Mouse (Mus musculus): ENCODE data around the gene Hpse2. TPM values are rescaled to one million over a fixed set of nuclear protein-coding genes. Genes with fewer than 3 reads are reported as not detected.
A peak's percentile ranks its signal among the peaks of the same experiment; 100 is the strongest.

The Hpse2 gene
- total RNA-seq (2014; rRNA removed) (0.07 and 0.26 TPM in 2 replicates), polyA plus RNA-seq (2015; fragmentation: Nextera tagmentation; extraction: Ambion mirVana) (0.15 and 0.19 TPM in 2 replicates)

DNA sequence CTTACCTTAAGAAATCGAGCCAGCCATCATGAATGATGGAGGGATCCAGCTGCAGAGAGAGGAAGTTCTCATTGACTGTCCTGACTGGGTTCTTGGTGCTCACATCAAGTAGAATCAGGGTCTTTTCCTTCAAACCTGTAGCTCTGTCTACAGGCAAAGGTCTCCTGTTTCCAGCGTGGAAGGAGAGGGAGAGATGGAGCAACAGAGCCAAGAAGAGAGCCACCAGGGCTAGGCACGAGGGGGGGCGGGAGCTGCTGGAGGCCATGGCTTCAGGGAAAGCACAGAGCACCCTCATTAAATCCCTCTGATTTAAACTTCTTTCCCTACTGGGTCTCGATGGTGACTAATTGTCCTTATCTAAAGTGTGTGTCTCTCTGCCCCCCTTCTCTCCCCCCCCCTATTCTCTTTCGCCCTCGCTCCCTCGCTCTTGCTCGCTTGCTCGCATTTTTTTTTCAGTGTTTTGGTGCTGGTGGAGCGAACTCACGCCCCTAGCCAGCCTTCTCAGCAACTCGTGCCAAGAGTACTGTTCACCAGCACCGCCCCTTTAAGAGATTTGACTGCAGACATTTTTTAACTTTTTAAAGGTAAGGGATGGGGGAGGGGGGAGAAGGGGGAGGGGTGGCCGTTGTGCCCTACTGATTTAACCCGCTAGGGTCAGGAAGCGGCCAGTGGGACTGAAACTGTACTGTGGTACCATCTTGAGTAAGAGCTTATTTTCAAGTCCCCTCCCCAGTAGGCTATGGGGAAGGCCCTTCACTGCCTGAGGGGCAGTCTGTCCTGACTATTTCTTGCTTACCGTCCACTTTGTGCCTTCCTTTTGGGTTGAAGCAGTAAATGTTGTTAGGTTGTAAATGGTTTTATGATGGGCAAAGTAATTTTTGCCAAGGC lies at the start of gene Hpse2:
TSS of gene Hpse2 (minus strand) at position 339 of the 888 bp plus-strand sequence.
- no peaks in the 10 kb centered on the region for H3K36me3 ChIP-seq (ENCODE audit: insufficient read depth, low read length)
- peaks cover 54% of the 10 kb centered on the region for H3K27me3 ChIP-seq (ENCODE audit: insufficient read depth, low read length)
- peak within 1 kb of the TSS; percentile 1; the same call in 1 of the 2 replicates for H3K4me3 ChIP-seq (ENCODE audit: low read length)
- H3K27ac ChIP-seq, result no peak within 1 kb of the TSS
- H3K9ac ChIP-seq (replicated peaks; ENCODE audit: low read length), result no peak within 1 kb of the TSS
- ATAC-seq, result no peak
- TF ChIP-seq CTCF (IDR thresholded peaks at IDR 0.05; ENCODE audit: low read depth), result no peak
- H3K4me2 ChIP-seq (ENCODE audit: low read depth, low read length), result peak within 1 kb of the TSS; percentile 39
- peak; percentile 13 for DNase-seq (ENCODE audit: low spot score)
- 2% methylated on average over 18 of the region's 18 CpGs for WGBS
- H3K4me1 ChIP-seq (ENCODE audit: insufficient read depth, low read length), result 0 out of 2 replicates have a peak, but pooled peaks cover 6% of the 10 kb centered on the region
- H3K9me3 ChIP-seq (ENCODE audit: low read length), result no peaks in the 10 kb centered on the region

DNA sequence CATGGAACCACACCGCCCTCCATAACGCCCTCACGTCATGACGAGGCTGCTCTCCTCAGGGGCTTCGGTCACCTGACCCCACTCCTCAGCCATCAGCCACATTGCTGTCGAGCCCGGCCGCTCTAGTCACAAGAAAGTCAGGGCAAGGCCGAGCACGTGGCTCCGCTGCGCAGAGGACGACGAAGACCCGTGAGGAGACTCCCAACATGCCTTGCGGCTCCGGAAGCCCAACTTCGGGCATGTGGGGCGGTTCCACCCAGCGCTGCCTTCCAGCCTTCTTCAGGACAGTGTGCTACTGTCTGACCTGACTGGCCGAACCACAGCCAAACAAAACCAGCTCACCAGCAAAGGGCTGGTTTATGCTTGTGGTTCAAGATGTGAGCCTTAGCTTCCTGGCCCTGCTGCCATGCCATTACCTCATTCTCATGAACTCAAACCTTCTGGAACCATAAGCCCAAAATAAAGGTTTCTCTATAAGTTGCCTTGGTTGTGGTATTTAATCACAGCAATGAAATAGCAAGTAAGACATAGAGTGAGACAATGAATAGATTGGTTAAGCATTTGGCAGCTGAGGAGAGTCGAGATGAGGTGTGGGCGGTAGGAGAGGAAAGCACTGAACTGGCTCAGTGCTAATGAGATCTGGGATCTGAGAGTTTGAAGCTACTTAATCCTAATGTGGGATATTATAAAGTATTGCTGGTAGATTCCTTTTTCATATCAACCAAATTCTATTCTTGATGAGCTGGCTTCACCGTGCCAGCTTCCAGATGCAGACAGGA lies 39.5 kb upstream of the Hpse2 start:
- Histone ChIP-seq H3K4me2 (ENCODE audit: low read depth, low read length) (no peak overlapping the region), H3K27ac (no peak overlapping the region), H3K9ac (replicated peaks; ENCODE audit: low read length) (no peak overlapping the region), H3K27me3 (ENCODE audit: insufficient read depth, low read length) (no peaks in the 10 kb centered on the region), H3K36me3 (ENCODE audit: insufficient read depth, low read length) (no peaks in the 10 kb centered on the region), H3K9me3 (ENCODE audit: low read length) (no peaks in the 10 kb centered on the region), H3K4me3 (ENCODE audit: low read length) (no peak overlapping the region), H3K4me1 (ENCODE audit: insufficient read depth, low read length) (no peaks in the 10 kb centered on the region)
- 89% methylated on average over 24 of the region's 24 CpGs for WGBS
- TF ChIP-seq CTCF (IDR thresholded peaks at IDR 0.05; ENCODE audit: low read depth), result no peak
- DNase-seq (ENCODE audit: low spot score) (no peak), ATAC-seq (no peak)

DNA sequence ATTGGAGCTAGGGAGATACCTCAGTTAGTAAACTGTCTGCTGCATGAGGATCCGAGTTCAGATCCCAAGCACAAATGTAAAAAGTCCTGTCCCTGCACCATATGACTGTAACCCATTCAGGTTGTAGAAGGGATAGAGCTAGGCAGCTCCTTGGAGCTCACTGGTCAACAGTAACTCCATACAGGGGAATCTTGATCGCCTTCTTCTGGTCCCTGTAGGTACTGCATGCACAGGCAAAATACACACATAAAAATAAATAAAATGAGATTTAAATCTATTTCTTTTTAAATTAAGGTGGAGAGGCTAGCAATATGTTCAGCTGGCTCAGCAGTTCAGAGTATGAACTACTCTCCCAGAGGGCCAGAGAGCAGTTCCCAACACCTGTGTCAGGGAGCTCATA lies 35.9 kb upstream of the Hpse2 start:
- WGBS, result 74% methylated on average over 2 of the region's 2 CpGs
- Histone ChIP-seq H3K4me2 (ENCODE audit: low read depth, low read length) (no peak overlapping the region), H3K36me3 (ENCODE audit: insufficient read depth, low read length) (no peaks in the 10 kb centered on the region), H3K9me3 (ENCODE audit: low read length) (no peaks in the 10 kb centered on the region), H3K27ac (no peak overlapping the region), H3K4me1 (ENCODE audit: insufficient read depth, low read length) (no peaks in the 10 kb centered on the region), H3K9ac (replicated peaks; ENCODE audit: low read length) (no peak overlapping the region), H3K27me3 (ENCODE audit: insufficient read depth, low read length) (no peaks in the 10 kb centered on the region), H3K4me3 (ENCODE audit: low read length) (no peak overlapping the region)
- ATAC-seq (no peak), DNase-seq (ENCODE audit: low spot score) (no peak)
- TF ChIP-seq CTCF (IDR thresholded peaks at IDR 0.05; ENCODE audit: low read depth), result 0 out of 2 replicates have a peak, but pooled peaks have one; percentile 7

DNA sequence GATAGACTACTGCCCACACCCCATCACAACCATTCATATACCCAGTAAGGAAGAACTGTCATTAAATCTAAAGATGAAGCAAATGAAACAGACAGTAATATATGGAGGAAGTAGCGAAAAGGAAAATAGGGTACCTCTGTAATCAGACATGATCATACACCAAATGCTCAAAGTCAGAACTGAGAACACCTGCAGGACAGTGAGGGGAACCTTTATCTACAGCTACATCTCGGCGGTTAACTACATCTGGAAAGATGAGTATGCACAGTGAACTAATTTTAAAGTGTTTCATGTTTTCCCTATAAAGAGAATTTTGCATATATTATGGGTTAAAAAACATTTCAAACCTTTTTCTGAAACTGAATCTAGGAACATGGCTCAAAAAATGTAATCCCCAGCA lies 32.4 kb upstream of the Hpse2 start:
- no peaks in the 10 kb centered on the region for H3K27me3 ChIP-seq (ENCODE audit: insufficient read depth, low read length)
- H3K36me3 ChIP-seq (ENCODE audit: insufficient read depth, low read length), result no peaks in the 10 kb centered on the region
- no peak for ATAC-seq
- no peak for TF ChIP-seq CTCF (IDR thresholded peaks at IDR 0.05; ENCODE audit: low read depth)
- H3K4me3 ChIP-seq (ENCODE audit: low read length), result no peak overlapping the region
- WGBS, result 85% methylated on average over 3 of the region's 3 CpGs
- no peak overlapping the region for H3K4me2 ChIP-seq (ENCODE audit: low read depth, low read length)
- H3K4me1 ChIP-seq (ENCODE audit: insufficient read depth, low read length), result no peaks in the 10 kb centered on the region
- H3K9me3 ChIP-seq (ENCODE audit: low read length), result no peaks in the 10 kb centered on the region
- DNase-seq (ENCODE audit: low spot score), result no peak
- H3K9ac ChIP-seq (replicated peaks; ENCODE audit: low read length), result no peak overlapping the region
- no peak overlapping the region for H3K27ac ChIP-seq

DNA sequence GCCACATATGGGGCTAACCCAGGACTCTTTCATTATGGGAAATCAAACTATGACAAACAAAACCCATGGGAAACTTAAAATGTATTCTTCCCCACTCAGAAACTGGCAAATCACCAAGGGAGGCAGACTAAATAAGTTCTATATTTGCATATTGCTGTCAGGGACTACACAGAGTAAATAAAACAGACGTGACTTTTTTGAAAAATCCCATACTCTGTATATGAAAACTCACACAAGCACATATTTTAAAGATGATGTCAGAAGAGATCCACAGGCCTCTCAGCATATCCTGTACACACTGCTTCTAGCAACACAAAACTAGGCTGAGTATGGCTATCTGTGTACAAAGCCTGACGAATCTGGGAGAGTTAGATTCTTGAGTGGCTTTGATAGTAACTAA lies 27.4 kb upstream of the Hpse2 start:
- no peak for TF ChIP-seq CTCF (IDR thresholded peaks at IDR 0.05; ENCODE audit: low read depth)
- Histone ChIP-seq H3K9me3 (ENCODE audit: low read length) (no peaks in the 10 kb centered on the region), H3K36me3 (ENCODE audit: insufficient read depth, low read length) (no peaks in the 10 kb centered on the region), H3K4me2 (ENCODE audit: low read depth, low read length) (no peak overlapping the region), H3K4me1 (ENCODE audit: insufficient read depth, low read length) (no peaks in the 10 kb centered on the region), H3K27ac (no peak overlapping the region), H3K4me3 (ENCODE audit: low read length) (no peak overlapping the region), H3K27me3 (ENCODE audit: insufficient read depth, low read length) (no peaks in the 10 kb centered on the region), H3K9ac (replicated peaks; ENCODE audit: low read length) (no peak overlapping the region)
- DNase-seq (ENCODE audit: low spot score) (no peak), ATAC-seq (no peak)
- 63% methylated on average over 2 of the region's 2 CpGs for WGBS

DNA sequence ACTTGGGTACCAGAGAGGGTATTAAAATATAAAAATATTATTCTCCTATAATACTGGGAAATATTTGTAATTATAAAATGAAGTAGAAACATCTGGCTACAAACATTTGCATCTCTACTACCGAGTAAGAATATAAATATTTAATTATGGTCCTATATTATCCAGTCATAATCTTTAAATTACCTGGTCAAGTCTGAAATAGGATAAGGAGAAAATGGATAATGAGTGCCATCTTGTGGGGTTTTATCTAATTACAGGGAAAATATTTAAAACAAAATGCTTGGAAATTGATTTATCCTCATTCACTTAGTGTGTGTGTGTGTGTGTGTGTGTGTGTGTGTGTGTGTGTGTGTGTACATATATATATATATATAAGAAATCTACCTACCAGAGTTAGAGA lies 19.0 kb upstream of the Hpse2 start:
- no peak overlapping the region for H3K4me3 ChIP-seq (ENCODE audit: low read length)
- H3K9me3 ChIP-seq (ENCODE audit: low read length), result no peaks in the 10 kb centered on the region
- WGBS, result 45% methylated on average over 1 of the region's 1 CpGs
- H3K27me3 ChIP-seq (ENCODE audit: insufficient read depth, low read length), result no peaks in the 10 kb centered on the region
- no peak overlapping the region for H3K27ac ChIP-seq
- no peaks in the 10 kb centered on the region for H3K36me3 ChIP-seq (ENCODE audit: insufficient read depth, low read length)
- no peak overlapping the region for H3K9ac ChIP-seq (replicated peaks; ENCODE audit: low read length)
- TF ChIP-seq CTCF (IDR thresholded peaks at IDR 0.05; ENCODE audit: low read depth), result peak; percentile 43
- H3K4me1 ChIP-seq (ENCODE audit: insufficient read depth, low read length), result no peaks in the 10 kb centered on the region
- no peak overlapping the region for H3K4me2 ChIP-seq (ENCODE audit: low read depth, low read length)
- DNase-seq (ENCODE audit: low spot score) (peak; percentile 37), ATAC-seq (no peak)
